Mouse (Mus musculus): Measurements from ENCODE around the gene Zmym5. TPM values are rescaled to one million over a fixed set of nuclear protein-coding genes. Genes with fewer than 3 reads are reported as not detected.
"Not testable (repeated sequence)": the region's sequence is repeated elsewhere in the genome, so short reads cannot be mapped to it uniquely, and the experiment has no call there.

Gene Zmym5
- total RNA-seq, 2 experiments from 2014 or later, result 14.5 to 27.1 TPM

DNA sequence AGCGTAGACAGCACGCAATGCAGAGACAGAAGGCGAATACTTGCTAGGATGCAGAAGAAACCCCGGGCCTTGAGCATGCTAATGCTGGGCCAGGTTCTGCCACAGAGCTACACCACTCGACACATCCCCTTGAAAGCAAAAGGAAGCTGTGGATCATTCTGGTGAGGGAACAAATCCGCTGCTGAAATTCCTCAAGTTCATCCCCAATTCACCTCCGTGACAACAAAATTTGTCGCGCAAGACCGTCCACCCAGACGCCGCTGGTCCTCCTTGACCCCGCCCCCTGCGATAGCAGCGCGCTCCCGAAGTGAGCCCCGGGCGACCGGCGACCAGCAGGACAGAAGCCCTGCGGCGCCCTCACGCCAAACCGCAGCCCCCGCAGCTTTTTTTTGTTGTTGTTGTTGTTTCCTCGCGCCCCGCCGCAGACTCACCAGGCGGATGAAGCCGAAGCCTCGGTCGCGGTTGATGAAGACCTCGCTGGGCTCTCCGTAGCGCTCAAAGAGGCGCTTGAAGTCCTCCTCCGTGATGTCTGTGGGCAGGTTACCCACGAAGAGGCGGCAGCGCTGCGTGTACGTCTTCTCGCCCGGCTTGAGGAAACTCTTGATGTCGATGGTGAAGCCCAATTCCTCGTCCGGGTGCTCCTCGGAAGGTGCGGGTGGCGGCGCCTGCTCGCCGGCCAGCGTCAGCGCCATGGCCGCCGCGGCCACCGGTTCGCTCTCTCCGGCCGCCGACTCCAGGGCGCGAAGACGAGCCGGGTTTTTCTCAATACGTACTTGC lies 34.0 kb downstream of the Zmym5 start:
- peak; percentile 50 for ATAC-seq (replicated peaks; ENCODE audit: poor library complexity)

DNA sequence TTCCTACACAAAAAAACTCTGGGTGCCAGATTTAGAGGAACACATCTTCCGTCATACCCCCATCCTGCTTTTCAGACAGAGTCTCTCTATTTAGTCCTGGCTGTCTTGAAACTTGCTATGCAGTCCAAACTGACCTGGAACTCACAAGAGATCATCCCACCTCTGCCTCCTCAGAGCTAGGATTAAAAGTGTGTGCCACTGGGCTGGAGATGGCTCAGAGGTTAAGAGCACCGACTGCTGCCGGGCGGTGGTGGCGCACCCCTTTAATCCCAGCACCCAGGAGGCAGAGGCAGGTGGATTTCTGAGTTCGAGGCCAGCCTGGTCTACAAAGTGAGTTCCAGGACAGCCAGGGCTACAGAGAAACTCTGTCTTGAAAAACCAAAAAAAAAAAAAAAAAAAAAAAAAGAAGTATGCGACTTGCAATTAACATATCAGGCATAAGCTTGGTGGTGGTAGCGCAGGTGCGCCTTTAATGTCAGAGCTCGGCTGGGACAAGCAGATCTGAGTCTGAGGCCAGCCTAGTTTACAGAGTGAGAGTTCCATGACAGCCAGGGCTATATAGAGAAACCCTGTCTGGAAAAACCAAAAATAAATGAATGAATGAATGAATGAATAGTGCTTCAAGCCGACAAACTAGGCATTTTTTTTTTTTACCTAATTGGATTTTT lies 34.8 kb downstream of the Zmym5 start:
- ATAC-seq (replicated peaks; ENCODE audit: poor library complexity), result 0 out of 2 replicates have a peak, but pooled peaks have one; percentile 21

DNA sequence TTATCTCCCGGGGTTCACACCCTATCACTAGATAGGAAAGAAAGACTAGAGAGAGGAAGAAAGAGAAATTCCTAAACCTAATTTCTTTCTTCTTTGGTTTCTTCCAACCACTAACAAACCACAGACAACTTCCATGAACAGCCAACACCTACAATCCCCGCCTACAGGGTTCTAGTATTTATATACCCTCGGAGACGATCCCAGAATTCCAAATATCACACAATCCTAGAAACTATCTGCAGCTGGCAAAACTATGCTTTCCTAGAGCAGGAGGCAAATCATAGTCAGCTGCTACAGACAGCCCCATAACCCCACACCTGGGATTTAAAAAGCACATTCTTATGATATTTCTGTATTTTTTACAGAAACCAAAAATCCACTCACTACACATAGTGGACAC lies 36.1 kb downstream of the Zmym5 start:
- no peak for ATAC-seq (replicated peaks; ENCODE audit: poor library complexity)

DNA sequence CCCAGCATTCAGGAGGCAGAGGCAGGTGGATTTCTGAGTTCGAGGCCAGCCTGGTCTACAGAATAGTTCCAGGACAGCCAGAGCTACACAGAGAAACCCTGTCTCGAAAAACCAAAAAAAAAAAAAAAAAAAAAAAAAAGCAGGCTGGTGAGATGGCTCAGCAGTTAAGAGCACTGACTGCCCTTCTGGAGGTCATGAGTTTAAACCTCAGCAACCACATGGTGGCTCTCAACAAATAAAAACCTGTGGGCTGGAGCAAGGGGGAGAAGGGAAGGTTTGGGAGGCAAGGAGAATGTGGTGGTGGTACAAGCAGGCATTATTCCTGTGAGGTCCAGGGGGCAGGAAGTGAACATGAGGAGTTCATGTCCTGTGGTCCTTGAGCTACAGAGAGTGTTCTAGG lies 45.1 kb downstream of the Zmym5 start:
- not testable (repeated sequence) for ATAC-seq (replicated peaks; ENCODE audit: poor library complexity)

DNA sequence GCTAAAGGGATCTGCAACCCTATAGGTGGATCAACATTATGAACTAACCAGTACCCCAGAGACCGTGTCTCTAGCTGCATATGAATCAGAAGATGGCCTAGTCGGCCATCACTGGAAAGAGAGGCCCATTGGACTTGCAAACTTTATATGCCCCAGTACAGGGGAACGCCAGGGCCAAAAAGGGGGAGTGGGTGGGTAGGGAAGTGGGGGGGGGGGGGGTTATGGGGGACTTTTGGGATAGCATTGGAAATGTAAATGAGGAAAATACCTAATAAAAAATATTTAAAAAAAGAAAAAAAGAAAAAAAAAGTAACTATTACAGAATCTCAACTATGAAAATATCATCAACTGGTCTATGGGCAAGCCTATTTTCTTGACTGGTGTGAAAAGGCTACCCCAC lies 46.4 kb downstream of the Zmym5 start:
- ATAC-seq (replicated peaks; ENCODE audit: poor library complexity), result not testable (repeated sequence)

DNA sequence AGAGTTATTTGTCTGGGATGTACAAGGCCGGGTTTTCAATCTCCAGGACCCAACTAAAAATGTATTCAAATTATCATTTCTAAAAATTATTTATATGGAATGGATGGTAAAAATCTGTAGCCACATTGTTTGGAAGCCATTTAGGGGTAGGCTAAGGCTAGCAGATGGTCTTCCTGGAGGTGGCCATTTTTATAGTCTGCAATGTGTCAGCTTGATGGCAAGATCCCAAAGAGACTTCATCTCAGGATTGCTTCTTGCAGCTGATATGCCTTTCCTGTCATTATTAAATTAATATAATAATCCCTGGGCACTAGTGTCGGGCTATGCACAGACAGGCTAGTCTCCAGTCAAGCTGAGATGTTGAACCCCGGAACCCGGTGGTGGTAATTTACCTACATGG lies 60.2 kb downstream of the Zmym5 start:
- no peak for ATAC-seq (replicated peaks; ENCODE audit: poor library complexity)

Other genes with a start within 250 kb of the Zmym5 start
- 25.9 TPM in 2 replicates for gene Cenpj, start 236.3 kb downstream of the Zmym5 start, total RNA-seq (2015)
- 19.3 and 37.5 TPM in 2 replicates for gene Cenpj, start 236.3 kb downstream of the Zmym5 start, total RNA-seq (2017)
- gene Parp4, start 236.1 kb downstream of the Zmym5 start, total RNA-seq (2015), result 32.5 and 36.2 TPM in 2 replicates
- gene Parp4, start 236.1 kb downstream of the Zmym5 start, total RNA-seq (2017), result 5.7 and 6.2 TPM in 2 replicates
- gene Mphosph8, start 143.5 kb downstream of the Zmym5 start, total RNA-seq (2015), result 45.3 and 51.4 TPM in 2 replicates
- 25.0 and 37.5 TPM in 2 replicates for gene Mphosph8, start 143.5 kb downstream of the Zmym5 start, total RNA-seq (2017)
- gene Pspc1, start 33.4 kb downstream of the Zmym5 start, total RNA-seq (2015), result 49.9 and 53.3 TPM in 2 replicates
- gene Pspc1, start 33.4 kb downstream of the Zmym5 start, total RNA-seq (2017), result 119 and 174 TPM in 2 replicates
- gene Zmym2, start 74.9 kb upstream of the Zmym5 start, total RNA-seq (2015), result 68.5 and 70.2 TPM in 2 replicates
- 23.9 and 45.6 TPM in 2 replicates for gene Zmym2, start 74.9 kb upstream of the Zmym5 start, total RNA-seq (2017)
- not detected in 2 replicates for gene Gja3, start 246.4 kb upstream of the Zmym5 start, total RNA-seq (2015)
- not detected in 2 replicates for gene Gja3, start 246.4 kb upstream of the Zmym5 start, total RNA-seq (2017)

All from megakaryocyte progenitor cell, adult 5-6 weeks (primary cell).